Mouse (Mus musculus) cerebral cortex, adult 2 months (tissue): Measurements from ENCODE around the gene St8sia1.

ENCODE experiments used
- WGBS: fragments of 180-500 bp; shearing (Covaris S2); methylation state at CpG from one replicate; pipeline ENCODE4 v1.1.7; 2018; 5-methylcytosine and 5-hydroxymethylcytosine counted together

The St8sia1 gene

GRCm38 (mm10) chr6:142908911-142909770 is 55.1 kb downstream of the St8sia1 start:
- 58% methylated on average over 5 of the region's 5 CpGs for WGBS

DNA sequence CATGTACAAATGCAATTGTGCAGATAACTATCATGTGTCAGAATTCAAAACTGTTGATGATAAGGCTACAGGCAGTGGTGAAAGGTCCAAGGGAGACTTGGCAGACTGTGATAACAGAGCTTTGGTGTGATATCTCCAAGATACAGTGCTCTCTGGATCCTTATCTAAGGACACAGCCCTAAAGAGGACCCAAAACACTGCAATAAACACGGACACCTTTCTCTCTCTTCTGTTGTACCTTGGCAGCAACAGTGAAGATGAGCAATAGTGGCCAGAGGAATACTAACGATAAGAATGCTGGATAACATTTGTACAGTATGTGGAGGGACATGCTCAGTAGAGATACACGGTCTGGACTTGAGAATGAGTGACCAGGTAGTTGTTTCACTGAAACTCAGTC is 55.8 kb downstream of the St8sia1 start:
- 93% methylated on average over 3 of the region's 3 CpGs for WGBS

GRCm38 (mm10) chr6:142895371-142895770 is 68.9 kb downstream of the St8sia1 start:
- 87% methylated on average over 3 of the region's 3 CpGs for WGBS

DNA sequence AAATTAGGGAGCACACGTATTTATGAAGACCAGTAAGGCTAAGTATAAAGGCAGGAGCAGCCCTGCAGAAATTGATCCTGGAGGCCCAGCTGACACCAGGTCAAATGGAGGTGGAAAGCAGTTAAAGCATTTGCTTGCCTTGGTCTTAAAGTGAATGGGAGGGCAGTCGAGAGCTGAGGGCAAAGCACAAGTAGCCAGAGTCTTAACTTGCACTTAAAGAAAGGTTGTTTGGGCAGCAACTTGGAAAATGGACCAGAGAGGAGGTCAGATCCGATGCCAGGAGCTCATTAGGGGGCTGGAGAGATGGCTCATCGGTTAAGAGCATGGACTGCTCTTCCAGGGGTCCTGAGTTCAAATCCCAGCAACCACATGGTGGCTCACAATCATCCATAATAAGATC is 70.5 kb downstream of the St8sia1 start:
- WGBS: 92% methylated on average over 4 of the region's 4 CpGs

- WGBS: 97% methylated on average over 6 of the region's 6 CpGs
Observed at GRCm38 (mm10) chr6:142890321-142890720, 73.9 kb downstream of the St8sia1 start.

DNA sequence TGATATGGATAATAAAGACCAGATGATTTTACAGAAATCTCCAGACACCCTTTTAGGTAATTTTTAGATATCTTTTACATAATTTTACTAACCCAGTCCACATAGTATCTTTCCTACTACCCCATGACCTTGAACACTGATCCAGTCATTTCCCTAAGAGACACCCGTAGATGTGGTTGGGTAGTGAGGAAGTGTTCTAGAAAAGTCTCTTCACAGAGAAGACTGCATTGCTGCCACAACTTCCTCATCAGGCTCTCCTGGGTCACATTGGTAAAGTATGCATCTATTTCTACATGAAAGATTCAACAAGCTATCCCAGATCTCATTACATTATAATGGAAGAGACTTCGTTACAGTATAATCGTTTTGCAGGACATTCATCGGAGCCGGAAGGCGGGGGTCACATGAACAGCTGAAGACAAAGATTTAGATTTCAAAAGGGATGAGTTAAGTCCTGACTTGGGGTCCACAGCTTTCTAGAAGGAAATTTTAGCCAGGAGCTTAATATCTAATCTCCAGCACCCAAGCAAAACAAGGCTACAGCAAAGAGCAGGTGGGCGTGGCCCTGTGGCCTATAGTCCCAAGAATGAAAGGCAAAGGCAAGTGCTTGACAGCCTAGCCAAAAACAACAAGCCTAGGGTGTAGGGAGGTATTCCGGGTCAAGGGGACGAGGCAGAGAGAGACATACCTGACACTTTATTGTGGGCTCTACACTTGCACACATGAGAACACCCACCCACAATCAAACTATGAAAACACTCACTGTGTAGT is 75.1 kb downstream of the St8sia1 start:
- WGBS: 92% methylated on average over 9 of the region's 9 CpGs

DNA sequence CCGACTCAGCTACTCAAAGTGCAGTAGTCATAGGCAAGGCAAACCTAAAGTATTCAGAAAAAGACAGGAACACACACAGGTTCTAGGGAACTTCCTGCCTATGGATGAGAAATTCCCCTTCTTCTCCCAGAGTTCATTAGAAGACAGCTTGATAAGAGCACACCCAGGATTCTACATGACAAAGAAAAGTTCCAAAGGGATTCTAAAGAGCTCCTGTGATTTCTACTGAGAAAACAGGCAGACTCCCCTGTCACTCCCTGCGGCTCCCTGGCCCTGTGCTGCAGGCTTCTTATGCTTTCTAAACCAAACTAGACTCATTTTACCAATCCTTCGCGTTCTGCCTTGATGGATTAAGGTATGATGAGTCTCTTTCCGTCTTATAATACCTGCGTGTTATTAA is 75.9 kb downstream of the St8sia1 start:
- 91% methylated on average over 6 of the region's 6 CpGs for WGBS

DNA sequence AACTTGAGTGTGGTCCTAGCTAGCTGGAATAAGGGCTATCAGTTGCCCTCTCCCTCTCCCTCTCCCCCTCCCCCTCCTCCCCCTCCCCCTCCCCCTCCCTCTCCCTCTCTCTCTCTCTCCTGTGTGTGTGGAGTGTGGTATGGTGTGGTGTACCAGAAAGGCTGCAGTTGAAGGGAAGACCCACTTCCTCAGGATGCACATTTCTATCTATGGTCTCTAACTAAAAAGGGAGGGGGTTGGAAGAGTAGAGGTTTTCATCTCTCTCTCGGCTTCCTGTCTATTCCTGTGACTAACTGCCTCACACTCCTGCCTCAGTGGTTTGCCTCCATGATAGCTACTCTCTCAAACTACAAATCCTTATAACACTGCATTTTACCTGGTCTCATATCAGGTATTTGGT is 76.9 kb downstream of the St8sia1 start:
- WGBS: 71% methylated on average over 1 of the region's 1 CpGs

GRCm38 (mm10) chr6:142885364-142886154 is 78.7 kb downstream of the St8sia1 start:
- 76% methylated on average over 11 of the region's 11 CpGs for WGBS

- 69% methylated on average over 9 of the region's 9 CpGs for WGBS
Observed at GRCm38 (mm10) chr6:142884128-142884527, 80.1 kb downstream of the St8sia1 start.

DNA sequence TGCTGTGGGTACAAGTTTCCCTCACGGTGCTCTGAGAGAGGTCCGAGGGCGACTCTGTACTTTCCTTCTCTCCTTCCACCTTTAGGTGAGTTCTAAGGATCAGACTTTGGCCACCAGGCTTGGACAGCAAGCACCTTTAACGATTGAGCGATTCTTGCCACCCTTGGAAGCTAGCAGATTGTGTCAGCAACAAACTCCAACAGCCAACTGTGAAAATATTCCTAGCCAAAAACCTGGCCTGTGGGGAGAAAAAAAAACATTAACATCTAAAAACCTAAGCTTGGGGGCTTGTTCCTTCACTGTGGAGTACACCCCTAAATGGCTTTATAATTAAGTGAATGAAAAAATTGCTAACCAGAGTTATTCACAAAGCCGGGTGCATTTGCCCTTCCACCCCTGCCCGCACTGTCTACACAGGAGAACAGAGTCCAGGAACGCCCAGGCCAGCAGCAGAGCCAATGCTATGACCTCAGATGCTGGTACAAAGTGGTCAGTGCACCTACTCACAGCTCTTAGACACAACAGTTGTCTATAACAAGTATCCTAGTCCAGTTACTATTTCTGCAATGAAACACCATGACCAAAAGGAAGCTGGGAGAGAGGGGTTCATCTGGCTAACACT is 83.3 kb downstream of the St8sia1 start:
- 89% methylated on average over 8 of the region's 8 CpGs for WGBS

DNA sequence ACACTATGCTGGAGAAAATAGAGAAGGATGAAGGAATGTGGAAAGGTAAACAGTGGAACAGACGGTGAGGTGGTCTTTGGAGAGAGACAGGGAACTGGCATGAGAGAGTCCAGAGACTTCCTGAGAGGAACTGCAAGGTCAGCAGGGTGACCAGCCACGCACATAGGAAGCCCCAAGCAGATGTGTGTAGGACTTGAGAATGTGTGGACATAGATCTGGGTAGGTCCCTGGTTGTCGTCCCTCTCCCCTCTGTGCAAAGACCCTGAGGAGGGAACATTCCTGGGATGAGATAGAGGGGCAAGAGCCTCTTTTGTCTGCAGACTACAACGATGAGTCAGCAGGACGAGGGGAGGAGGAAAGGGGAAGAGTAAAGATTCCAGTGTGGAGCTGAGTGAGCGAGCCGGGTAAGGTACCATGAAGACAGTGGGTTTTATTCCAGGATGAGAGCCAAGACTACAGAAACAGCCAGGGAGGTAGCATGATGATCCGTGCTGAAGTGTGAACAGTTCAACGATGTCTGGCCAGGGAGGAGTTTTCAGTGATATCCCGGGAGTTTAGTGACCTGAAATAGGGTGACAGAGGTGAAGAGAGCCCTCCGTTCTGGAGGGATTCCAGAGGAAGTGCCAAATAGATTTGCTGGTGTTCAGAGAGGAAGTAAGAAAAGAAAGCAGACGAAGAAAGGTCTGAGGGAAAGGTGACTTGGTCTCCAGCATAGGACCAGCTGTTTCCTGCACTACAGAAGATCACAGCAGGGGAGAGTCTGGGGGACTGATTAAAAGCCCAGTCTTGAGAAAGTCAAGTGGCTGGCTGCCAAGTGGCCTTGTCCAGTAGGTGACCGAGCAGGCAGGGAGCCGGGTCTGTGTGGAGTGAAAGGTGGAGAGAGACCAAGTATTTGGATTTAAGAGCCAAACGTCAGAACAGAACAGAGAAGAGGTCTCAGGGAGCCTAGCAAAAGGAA is 85.2 kb downstream of the St8sia1 start:
- WGBS: 41% methylated on average over 15 of the region's 15 CpGs

GRCm38 (mm10) chr6:142877221-142877620 is 87.0 kb downstream of the St8sia1 start:
- 35% methylated on average over 6 of the region's 6 CpGs for WGBS

GRCm38 (mm10) chr6:142876279-142876899 is 87.9 kb downstream of the St8sia1 start:
- 45% methylated on average over 8 of the region's 8 CpGs for WGBS

DNA sequence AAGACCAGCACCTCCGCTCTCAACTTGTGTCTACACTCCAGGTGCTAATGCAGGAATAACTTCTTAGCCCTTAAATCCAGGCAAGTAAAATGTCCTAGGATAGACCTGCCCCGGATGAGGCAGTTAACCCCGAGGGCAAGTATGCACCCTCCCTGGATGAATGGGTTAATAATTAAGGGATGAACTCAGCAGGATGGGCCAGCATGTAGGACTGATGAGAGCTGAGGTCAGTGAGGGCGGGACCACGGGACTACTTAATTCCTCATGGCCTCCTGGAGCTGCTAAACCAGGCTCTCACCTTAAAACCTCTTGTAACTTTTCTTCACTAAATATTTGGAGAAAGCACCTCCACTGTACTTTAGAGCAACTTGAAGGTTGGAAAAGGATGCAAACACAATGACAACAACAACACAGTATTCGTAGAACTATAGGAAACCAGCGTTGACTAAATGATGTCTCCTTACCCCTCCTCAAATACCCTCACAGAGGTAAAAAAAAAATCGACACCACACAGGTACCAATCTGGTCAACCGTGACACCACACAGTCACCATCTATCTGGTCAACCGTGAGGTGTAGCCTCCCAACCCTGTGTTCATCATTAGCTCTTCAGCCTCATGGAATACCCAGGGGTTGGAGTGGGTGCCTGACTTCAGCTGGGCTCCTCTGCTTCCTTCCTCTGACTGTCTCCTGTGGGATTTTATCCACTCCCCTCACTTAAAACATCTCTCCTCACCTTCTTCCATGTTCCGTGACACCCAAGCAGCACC is 90.3 kb downstream of the St8sia1 start:
- 92% methylated on average over 11 of the region's 11 CpGs for WGBS

DNA sequence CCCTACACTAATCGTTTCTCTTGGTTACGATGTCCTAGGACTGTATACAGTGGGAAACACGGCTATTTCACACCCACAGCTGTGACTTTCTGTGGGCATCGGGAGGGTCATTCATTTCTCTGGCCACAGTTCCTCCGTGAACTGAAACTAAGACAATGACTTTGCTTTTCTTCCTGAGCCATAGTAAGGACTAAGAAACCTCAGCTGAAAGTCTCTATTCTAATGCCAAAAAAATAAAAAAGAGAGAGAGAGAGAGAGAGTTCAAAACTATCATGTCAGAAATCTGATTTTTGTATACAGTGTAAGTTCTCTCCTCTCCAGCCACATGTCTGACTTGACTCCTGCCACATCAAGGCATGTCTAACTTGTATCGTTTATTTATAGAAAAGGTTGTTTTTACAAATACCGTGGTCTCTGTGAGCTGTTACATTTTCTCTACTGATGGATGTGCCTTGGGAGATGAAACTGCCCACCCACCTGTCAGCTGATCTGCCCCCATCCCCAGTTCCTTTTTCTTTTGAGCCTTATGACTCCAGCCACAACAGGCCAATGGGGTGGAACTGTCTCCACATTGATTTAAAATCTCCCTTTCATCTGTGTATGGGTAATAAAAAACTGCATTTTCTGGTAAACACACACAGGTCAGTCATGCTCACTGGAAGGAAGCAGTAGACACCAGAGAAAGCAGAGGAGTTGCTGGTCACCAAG is 94.4 kb downstream of the St8sia1 start:
- 66% methylated on average over 7 of the region's 7 CpGs for WGBS

DNA sequence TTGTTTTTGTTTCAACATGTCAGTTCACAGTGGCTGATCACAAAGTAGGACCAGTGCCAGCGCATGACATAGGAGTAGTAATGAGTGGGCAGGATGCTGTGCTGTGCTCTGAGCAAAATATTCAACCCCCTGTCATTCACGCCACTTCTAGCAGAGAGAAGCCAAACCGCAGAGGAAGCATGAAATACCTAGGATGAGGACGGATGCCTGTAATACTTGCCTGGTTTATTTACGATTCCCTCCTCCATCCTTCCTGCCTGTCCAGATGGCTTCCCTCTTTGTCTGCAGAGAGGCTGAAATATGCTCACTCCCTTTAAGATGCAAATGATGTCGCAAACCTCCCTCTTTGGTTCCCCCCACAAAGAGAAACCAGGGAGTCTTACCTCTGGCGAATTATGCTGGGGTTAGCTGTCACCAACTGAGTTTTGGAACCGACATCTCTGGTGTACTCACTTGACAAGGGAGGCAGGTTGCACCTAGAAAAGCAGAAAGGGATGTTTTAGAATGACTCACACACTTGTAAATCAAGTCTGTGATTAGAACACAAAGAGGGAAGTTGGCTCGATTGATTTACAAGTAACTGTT is 96.7 kb downstream of the St8sia1 start:
- 10% methylated on average over 9 of the region's 9 CpGs for WGBS

DNA sequence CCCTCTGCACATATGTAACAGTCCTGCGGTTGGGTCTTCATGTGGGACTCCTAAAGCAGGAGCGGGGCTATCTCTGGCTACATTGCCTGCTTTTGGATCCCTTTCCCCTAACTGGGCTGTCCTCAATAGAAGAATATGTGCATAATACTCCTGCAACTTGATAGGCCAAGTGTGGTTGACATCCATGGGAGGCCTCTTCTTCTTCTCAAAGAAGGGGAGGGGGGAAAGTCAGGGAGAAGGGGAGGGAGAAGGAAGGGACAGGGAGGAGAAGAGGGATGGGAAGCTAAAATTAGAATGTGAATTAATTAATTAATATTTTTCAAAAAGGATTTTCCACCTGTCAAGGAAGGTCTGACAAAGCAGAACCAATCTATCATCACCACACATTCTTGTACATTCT is 97.2 kb downstream of the St8sia1 start:
- WGBS: 98% methylated on average over 2 of the region's 2 CpGs
